Mouse (Mus musculus): ENCODE measurements around the gene Kcnd3.

Gene Kcnd3

DNA sequence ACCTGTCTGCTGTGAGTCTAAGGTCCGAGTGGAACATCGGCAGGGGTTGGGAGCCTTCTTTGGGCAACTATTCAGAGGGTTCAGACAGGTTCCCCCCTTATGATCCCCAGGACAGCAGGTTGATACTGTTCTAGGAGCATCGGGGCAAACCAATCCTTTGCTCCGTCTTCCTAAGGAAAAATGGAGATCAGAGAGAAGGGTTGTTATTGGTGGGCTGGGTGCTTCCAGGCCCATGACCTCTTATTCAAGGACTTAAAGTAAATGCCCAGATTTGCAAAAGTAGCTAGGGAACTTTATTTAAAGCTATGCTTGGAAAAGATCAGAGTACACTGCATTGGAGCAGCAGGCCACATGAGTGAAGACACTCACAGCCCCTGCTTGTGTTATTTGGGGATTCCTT is 69.5 kb downstream of the Kcnd3 start:
- DNase-seq (ENCODE audit: low spot score): no peak

- DNase-seq (ENCODE audit: low spot score): no peak
Observed at GRCm38 (mm10) chr3:105528860-105529259, 76.7 kb downstream of the Kcnd3 start.

DNA sequence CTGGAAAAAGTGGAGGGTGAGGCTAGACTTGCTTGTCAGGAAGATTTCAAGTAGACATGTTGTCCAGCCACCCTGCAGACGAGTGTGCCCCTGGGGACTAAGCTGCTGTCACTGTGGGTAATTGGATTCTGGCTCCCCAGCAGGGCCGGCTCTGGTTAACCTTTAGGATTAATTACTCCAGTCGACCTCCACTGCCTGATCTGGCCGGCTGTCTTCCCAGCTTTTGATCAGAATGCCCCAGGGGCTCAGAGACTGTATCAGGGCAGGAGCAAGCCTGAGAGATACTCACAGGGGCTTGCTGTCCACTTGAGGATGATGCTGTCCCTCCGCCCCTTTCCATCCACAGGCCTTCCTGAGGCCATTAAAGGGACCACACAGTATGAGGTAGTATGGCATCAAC is 77.6 kb downstream of the Kcnd3 start:
- no peak for DNase-seq (ENCODE audit: low spot score)

GRCm38 (mm10) chr3:105530363-105531130 is 78.4 kb downstream of the Kcnd3 start:
- no peak for DNase-seq (ENCODE audit: low spot score)

GRCm38 (mm10) chr3:105538406-105538805 is 86.3 kb downstream of the Kcnd3 start:
- no peak for DNase-seq (ENCODE audit: low spot score)

DNA sequence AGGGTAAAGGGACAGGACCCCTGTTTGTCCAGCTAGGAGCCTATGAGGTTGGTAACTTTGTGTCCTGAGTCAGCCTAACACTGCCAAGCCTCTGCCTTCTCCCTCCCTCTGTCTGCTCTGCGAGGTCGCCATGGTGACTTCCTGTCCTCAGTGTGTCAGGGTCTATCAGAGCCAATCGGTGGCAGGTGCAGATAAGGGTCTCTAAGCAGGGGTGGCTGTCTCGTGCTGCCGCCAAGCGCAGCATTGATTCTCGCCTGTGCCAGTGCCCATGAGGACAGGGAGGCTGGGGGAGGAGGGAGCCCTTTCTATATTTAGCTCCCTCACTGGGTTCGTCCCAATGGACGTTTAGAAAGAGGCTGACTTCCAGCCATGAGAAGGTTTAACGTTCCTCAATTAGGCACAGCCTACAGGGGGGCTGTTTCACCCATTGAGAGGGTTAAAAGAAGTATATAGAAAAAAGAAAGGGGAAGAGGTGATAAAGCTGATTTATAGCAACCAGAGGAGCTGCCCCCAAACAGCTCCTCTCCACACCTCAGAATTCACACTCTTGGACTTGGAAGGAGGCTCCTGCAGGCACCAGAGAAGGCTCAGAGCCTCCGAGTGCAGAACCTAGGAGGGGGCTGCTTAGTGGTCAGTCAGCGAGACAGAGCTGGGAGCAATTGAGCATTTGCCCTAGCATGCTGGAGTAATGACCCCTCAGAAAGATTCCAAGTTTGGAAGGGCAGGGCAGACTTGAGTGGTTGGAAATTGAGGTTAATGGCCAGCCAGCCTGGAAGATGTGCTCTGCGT is 86.9 kb downstream of the Kcnd3 start:
- no peak for DNase-seq (ENCODE audit: low spot score)

DNA sequence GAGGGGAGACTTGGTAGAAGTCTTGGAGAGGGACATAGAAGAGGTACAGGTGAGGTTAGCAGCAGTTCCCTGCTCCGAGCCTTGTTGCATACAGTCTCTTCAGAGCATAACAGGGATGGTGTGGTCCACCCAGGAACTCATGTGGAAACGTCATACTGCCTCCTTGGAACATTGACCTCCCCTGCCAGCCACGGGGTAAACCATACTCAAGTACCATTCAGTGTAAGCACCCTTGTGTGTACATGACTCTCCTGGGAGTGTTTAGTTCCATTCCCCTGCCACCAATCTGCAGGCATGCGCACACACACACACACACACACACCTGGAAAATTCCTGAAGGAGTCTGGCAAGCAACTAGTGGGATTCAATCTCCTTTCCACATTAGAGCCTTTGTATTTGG is 90.6 kb downstream of the Kcnd3 start:
- no peak for DNase-seq (ENCODE audit: low spot score)

DNA sequence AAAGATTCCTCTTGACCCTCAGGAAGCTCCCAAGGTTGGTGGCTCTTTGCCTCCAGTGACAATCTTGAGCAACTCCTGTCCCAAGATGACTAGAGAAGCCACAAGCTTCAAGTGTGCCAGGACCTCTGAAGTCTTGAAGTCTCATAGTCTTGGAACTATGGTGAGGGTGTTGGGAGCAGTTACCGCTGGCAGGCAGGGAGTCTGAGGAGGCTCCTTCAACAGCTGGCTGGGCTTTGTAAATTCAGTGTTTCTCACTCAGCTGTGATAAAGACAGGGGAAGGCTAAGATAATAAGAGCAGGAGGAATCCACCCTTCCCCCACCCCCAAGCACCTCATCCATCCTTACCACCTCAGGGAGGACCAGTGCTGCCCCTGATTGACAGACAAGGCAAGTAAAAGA is 92.0 kb downstream of the Kcnd3 start:
- DNase-seq (ENCODE audit: low spot score): no peak

GRCm38 (mm10) chr3:105546611-105547071 is 94.5 kb downstream of the Kcnd3 start:
- no peak for DNase-seq (ENCODE audit: low spot score)

DNA sequence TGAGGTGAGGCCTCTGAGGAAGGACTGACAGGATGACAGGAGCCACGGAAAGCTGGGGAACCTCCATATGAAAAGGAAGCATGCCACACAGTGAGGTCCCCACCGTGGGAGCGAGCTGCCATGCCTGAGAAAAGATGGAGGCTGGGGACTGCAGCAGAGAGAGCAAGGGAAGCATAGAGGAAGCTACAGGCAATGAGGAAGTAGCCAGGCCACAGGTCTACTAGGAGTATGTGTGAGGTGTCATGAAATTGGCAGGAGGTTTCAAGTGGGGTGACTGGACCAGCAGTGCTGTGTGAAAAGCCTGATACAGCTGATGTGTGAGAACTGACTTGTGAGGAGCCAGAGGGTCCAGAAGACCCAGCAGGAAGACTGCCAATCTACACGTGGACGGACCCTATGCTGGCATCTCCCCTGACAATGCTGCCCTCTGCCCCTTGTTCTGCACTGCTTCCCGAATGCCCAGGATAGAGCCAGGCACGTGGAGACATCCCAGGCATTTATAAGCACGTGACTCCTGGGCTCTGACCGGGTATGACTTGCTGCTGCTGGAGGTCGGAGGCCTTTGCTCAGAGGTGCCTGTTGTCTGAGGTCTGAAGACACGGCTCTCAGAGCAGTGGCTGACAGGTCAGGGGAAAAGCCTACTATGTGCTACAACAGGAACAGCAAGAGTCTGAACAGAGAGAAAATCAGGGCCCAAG is 96.1 kb downstream of the Kcnd3 start:
- no peak for DNase-seq (ENCODE audit: low spot score)

DNA sequence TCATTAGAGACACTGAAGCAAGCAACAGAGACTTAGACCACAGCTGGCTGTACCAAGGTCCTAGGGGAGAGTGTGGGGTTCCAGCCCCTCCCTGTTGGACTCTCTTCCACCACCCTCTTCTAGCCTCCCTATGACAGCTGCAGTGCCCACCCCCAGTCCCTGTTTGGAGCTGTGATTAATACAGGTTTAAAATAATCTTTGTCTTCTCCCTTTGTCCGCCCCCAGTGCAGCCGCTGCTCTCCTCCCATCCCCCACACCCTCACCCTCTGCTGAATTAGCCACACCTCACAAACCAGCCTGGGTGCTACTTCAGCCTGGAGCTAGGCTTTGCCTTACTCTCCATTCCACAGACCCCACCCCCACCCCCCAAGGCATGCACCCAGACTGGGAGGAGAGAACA is 107.3 kb downstream of the Kcnd3 start:
- DNase-seq (ENCODE audit: low spot score): no peak

DNA sequence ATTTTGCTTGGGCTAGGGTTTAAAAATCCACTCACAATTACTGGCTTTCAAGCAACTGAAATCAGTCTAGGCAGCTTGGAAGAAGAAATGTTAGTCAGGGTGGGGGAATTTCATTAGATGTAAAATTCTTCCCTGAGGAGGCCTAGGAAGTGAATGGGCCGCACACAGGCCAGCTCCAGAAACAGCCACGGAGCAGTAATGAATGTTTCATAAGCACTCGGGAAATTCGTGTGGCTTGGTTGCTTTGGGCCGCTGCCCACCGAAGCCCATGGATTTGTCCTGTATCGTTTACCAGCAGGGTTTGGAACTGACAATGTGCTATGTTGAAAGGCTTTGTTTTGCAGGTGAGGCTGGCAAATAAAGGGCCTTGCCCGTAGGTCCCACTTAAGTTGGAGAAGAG is 114.8 kb downstream of the Kcnd3 start:
- no peak for DNase-seq (ENCODE audit: low spot score)

DNA sequence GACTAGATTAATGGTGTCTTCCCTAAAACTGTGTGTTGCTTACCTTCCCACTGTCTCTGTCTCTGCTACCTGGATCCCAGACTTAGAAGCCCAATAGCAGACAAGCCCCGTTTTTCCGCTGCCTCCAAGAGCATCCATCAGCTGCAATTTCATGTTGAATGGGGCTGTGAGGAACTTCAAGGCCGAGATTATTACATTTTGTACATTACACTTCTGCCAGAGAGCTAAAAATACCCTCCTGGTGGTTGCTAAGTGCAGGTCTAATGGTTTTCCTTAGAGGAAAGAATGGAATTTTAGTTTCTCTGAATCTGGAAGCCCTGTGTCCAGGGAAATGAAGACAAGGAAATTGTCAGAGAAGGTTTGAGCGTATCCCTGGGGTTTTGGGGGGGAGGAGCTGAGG is 115.3 kb downstream of the Kcnd3 start:
- DNase-seq (ENCODE audit: low spot score): no peak

DNA sequence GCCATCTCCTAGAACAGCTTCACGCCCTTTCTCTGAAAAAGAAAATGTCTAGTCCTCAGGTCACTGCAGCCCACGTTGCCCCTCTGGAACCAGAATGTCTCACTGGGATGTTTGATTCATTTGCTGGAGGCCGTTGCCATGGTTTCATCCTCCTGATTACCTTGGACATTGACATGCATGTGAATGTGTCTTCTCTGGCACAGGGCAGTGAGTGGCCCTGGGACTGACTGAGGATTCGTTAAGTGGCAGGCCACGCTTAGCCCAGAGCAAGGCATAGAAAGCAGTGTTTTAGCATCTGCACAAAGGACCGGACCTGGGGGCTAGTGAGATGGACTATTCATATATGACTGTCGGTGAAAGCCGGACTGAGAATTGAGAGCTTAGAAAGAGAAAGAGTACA is 116.3 kb downstream of the Kcnd3 start:
- DNase-seq (ENCODE audit: low spot score): no peak

DNA sequence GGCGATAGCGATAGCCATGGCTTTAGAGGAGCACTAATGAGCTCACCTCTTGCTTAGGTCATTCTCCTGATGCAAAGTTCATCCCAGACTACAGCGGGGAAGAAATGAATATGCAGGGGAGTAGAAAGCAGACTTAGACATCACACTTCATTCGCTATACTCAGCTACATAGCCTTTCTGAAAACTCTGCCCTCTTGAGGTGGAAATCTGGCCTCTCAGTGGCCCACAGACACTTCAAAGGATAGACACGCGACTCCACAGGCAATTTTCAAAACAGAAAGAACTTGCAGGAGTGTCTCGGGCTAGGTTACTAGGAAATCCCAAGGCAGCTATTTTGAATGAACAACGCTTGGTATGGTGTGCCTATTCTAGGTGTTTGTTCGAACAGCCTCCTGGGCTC is 116.7 kb downstream of the Kcnd3 start:
- no peak for DNase-seq (ENCODE audit: low spot score)

DNA sequence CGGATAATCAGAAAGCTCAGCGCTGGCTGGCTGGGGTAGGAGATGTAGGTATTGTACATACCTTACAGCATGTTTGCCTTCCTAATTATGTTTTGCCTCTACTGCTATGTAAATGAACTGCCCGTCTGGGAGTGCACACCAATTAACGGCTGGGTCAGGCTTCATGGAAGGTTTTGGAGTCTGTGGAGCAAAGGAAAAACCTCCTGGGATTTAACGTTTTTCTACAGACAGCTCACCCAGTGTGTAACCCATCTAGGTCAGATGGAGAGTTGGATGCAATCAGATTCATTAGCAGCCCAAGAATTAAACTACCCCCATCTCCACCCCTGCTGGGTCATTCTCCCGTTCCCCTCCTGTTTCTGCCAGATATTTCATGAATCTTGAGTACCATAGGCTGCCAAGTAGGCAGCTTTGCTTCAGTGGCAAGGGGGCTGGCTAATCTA is 117.2 kb downstream of the Kcnd3 start:
- DNase-seq (ENCODE audit: low spot score): no peak

- no peak for DNase-seq (ENCODE audit: low spot score)
Observed at GRCm38 (mm10) chr3:105569950-105570349, 117.8 kb downstream of the Kcnd3 start.

GRCm38 (mm10) chr3:105570818-105571217 is 118.7 kb downstream of the Kcnd3 start:
- no peak for DNase-seq (ENCODE audit: low spot score)

GRCm38 (mm10) chr3:105571944-105572343 is 119.8 kb downstream of the Kcnd3 start:
- DNase-seq (ENCODE audit: low spot score): no peak

GRCm38 (mm10) chr3:105573156-105573555 is 121.0 kb downstream of the Kcnd3 start:
- DNase-seq (ENCODE audit: low spot score): no peak

DNA sequence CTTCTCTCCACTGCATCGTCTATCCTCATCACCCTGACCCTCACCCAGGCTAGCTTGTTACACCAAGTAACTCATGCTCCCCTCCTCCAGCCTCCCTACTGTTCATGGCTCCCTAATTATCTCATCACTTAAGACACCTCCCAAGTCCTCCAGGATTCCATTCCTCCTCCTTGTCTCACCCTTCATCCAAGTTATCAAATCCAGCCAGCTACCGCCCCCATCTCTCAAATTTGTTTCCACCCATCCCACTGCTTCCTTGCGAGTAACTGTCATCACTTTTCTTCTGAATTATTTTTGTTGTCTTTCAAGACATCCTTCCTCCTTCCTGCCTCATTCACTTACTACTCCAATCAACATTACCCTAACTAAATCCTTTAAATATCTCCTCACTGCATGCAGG is 126.2 kb downstream of the Kcnd3 start:
- no peak for DNase-seq (ENCODE audit: low spot score)

DNA sequence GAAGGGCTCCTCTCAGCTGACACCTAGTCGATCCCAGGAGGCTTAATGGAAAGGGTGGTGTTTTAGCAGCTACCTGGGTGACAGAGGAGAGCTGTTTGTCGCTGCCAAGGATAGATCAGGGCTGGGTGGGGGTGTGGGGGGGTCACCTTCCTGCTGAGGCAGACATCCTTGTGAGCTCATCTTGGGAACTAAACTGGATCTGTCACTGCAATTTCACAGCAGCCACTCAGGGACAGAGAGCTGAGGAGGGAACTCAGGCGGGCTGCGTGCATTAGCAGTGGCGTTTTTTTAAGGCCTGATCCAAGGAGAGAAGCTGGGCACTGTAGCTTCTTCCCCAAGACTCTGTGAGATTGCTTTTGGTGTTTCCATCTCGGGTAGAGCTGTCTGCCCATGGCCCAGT is 129.0 kb downstream of the Kcnd3 start:
- DNase-seq (ENCODE audit: low spot score): no peak

DNA sequence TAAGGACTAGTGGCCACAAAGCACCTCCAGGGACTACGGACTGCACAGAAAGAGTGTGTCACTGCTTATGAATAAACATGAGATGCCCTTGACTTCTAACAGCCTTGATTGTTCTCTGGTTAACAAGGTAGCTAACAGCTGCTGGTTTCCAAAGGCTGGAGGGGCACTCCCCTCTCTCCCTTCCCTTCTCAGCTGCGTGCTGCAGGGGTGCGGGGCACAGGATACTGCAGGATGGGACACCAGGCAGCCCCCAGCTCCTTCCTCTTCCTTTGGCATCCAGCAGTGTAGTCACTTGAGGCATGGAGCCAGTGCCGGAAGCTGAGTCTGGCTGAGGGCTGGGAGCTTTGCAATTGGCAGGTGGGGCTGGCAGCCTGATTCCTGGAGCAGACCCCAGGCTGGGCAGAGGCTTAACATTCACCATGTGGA is 133.6 kb downstream of the Kcnd3 start:
- no peak for DNase-seq (ENCODE audit: low spot score)

All from adipocyte (in vitro differentiated cells).